Mouse (Mus musculus) hindbrain, embryonic 16.5 days (tissue): ENCODE data around the gene Cebpzos. TPM values are rescaled to one million over a fixed set of nuclear protein-coding genes. Genes with fewer than 3 reads are reported as not detected.

ENCODE experiments used
- ATAC-seq: fragments of 200-750 bp; cut with Nextera tagmentation; 2 replicates; pipeline ENCODE4 v1.8.0; 2017; ENCODE audit warnings: moderate TSS enrichment, moderate library complexity
- H3K27ac ChIP-seq: fragments of 300-500 bp; sonication (generic); 2 replicates; pipeline ENCODE4 v1.5.1; 2014; ENCODE audit warnings: low read depth, mild to moderate bottlenecking, control low read depth, low read length, moderate library complexity
- H3K27me3 ChIP-seq: fragments of 300-500 bp; sonication (generic); replicated peaks from 2 replicates; pipeline ENCODE4 v1.6.1; 2014; ENCODE audit warnings: low read length; ENCODE audit not compliant: control insufficient read depth, insufficient read depth
- H3K36me3 ChIP-seq: fragments of 300-500 bp; sonication (generic); 2 replicates; pipeline ENCODE4 v1.6.1; 2014; ENCODE audit warnings: mild to moderate bottlenecking, low read length, moderate library complexity, mixed read lengths; ENCODE audit not compliant: control insufficient read depth, insufficient read depth
- H3K4me1 ChIP-seq: fragments of 300-500 bp; sonication (generic); 2 replicates; pipeline ENCODE4 v1.6.1; 2014; ENCODE audit warnings: low read depth, low read length; ENCODE audit not compliant: control insufficient read depth, insufficient read depth
- H3K4me2 ChIP-seq: fragments of 300-500 bp; sonication (generic); 2 replicates; pipeline ENCODE4 v1.6.1; 2014; ENCODE audit warnings: mild to moderate bottlenecking, low read length, control low read depth, moderate library complexity
- H3K4me3 ChIP-seq: fragments of 300-500 bp; sonication (generic); 2 replicates; pipeline ENCODE4 v1.5.1; 2014; ENCODE audit warnings: mild to moderate bottlenecking, low read length, control low read depth, moderate library complexity
- H3K9ac ChIP-seq: fragments of 300-500 bp; sonication (generic); 2 replicates; pipeline ENCODE4 v1.6.1; 2014; ENCODE audit warnings: low read depth, mild to moderate bottlenecking, control low read depth, low read length, moderate library complexity
- H3K9me3 ChIP-seq: fragments of 300-500 bp; sonication (generic); 2 replicates; pipeline ENCODE4 v1.6.1; 2014; ENCODE audit warnings: mild to moderate bottlenecking, low read length, moderate library complexity; ENCODE audit not compliant: control insufficient read depth
- WGBS: fragments of 180-500 bp; shearing (Covaris S2); extraction: QIAGEN DNeasy Blood & Tissue Kit; methylation state at CpG from one replicate; pipeline ENCODE4 v1.1.7; 2014; 5-methylcytosine and 5-hydroxymethylcytosine counted together
- polyA plus RNA-seq: library from polyadenylated mRNA; unstranded; fragments of >200 nt; fragmentation: Nextera tagmentation; extraction: Ambion mirVana; gene quantifications from 2 replicates; pipeline ENCODE4 v1.2.1, GENCODE M21; 2015

Cebpzos gene
- polyA plus RNA-seq: 105 and 127 TPM in 2 replicates

DNA sequence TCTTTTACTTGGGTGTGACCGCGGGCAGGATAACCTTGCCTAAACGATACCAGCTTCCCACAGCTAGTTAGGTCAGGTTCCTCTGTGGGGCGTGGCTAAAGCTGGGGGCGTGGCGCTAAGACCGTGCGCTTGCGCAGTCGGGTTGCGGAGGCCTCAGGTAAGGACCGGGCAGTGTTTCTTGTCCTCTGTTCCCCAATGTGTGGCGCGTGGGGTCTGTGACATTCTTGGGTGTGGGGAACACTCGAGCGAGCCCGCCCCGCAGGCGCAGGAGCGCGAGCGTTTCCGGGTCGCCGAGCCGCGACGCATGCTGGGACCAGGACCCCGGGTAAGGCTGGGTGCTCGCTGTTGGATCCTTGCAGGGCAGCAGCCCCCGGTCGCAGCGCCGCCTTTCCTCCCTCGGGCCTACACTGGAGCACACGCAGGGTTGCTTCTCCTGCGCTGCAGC, at the start of gene Cebpzos:
Cebpzos (plus strand) TSS at position 132 of the 445 bp plus-strand sequence.
- under 1% methylated on average over 37 of the region's 37 CpGs for WGBS

DNA sequence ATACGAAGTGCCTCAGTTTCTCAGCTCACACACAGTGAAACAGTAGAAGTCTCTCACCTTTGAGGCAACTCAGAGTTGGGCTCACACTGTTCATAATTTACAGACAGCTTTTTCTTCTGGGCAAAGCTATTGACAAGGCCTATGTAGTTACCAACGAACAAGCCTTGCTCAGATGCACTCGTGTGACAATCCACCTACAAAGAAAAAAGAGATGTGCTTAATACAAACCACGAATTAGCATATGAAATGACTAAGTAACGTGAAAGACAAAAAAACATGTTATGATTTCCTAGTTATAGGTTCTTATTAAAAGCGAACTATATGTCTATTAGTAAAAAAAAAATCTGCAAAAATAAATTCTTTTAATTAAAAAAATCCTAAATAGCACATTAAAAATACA, 42.4 kb upstream of the Cebpzos start:
- Histone ChIP-seq H3K4me3 (no peak overlapping the region), H3K9me3 (no peaks in the 10 kb centered on the region), H3K27me3 (no peaks in the 10 kb centered on the region), H3K36me3 (no peaks in the 10 kb centered on the region), H3K9ac (no peak overlapping the region), H3K27ac (no peak overlapping the region), H3K4me1 (no peaks in the 10 kb centered on the region), H3K4me2 (no peak overlapping the region)
- ATAC-seq: no peak
- WGBS: 89% methylated on average over 6 of the region's 6 CpGs

More for the DNA sequence above, at the start of gene Cebpzos:
- ATAC-seq: peak; percentile 97
- H3K4me1 ChIP-seq: peaks cover 12% of the 10 kb centered on the region
- peak within 1 kb of the TSS; percentile 67 for H3K4me3 ChIP-seq
- no peaks in the 10 kb centered on the region for H3K9me3 ChIP-seq
- peak within 1 kb of the TSS; percentile 82 for H3K27ac ChIP-seq
- peaks cover 20% of the 10 kb centered on the region for H3K36me3 ChIP-seq
- peak within 1 kb of the TSS; percentile 82 for H3K9ac ChIP-seq
- H3K27me3 ChIP-seq: no peaks in the 10 kb centered on the region
- peak within 1 kb of the TSS; percentile 83 for H3K4me2 ChIP-seq

DNA sequence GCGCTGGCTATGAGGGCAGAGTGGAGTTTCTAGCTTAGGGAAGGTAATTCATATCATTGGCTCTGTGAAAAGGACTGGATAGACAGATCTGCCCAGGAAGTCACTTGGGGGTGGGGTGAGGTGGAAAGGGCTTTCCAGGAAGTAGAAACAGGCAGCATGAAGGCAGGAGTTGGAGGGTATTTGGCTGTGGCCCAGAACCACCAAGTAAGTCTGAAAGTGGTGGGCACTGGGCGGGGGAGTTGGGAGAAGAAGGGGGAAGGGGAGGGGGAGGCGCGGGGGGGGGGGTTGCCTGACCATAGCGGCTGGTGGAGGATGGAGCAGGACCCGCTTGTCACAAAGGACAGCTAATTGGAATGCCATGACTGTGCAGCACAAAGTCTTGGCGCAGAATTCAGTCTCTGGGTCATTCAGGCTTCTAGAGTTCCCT, 34.4 kb upstream of the Cebpzos start:
- ATAC-seq: peak; percentile 91
- peak overlapping the region; percentile 73 for H3K4me2 ChIP-seq
- WGBS: 17% methylated on average over 4 of the region's 7 CpGs
- H3K27me3 ChIP-seq: no peaks in the 10 kb centered on the region
- H3K9ac ChIP-seq: peak overlapping the region; percentile 57
- 0 out of 2 replicates have a peak overlapping the region, but pooled peaks have one; percentile 37 for H3K27ac ChIP-seq
- no peaks in the 10 kb centered on the region for H3K9me3 ChIP-seq
- no peaks in the 10 kb centered on the region for H3K36me3 ChIP-seq
- H3K4me3 ChIP-seq: peak overlapping the region; percentile 41
- H3K4me1 ChIP-seq: 0 out of 2 replicates have a peak, but pooled peaks cover 3% of the 10 kb centered on the region

DNA sequence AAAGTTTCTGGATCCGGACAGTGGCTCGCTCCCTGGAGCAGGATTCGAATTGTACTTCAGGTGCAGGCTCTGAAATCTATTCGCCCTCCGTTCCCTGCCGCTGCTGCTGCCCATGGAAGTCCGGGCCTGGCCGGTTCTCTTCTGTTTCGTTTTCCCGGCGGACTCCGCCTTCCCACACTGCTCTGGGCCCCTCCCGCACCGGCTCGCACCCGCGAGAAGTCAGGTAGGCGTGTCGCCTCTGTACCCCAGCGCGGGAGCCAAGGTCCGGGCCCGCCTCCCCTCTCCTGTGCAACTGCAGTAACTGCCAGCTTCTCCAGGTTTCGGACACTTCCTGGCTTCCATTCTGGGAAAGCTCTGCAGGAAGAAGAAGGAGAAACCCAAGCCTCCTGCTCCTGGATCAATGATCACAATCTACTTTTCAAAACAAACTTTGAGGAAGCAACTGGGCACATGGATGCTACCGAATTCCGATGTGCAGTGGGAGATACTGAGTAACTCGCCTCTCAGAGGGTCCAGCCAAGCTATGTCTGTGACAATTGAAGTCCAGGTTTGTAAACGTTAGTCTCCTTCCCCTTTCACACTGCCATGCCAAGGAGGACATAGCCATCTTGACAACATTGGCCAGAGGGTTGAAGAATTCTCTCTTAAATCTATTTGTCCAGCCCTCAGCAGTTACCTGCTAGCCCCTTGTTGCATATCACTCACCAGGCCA, 33.7 kb upstream of the Cebpzos start, which contains the start of gene Eif2ak2:
Eif2ak2 (minus strand) TSS at position 173 of the 712 bp plus-strand sequence.
- peak; percentile 94 for ATAC-seq
- Histone ChIP-seq H3K36me3 (no peaks in the 10 kb centered on the region), H3K27ac (0 out of 2 replicates have a peak within 1 kb of the TSS, but pooled peaks have one; percentile 37), H3K4me3 (peak within 1 kb of the TSS; percentile 41), H3K4me1 (0 out of 2 replicates have a peak, but pooled peaks cover 3% of the 10 kb centered on the region), H3K27me3 (no peaks in the 10 kb centered on the region), H3K9me3 (no peaks in the 10 kb centered on the region), H3K4me2 (peak within 1 kb of the TSS; percentile 73), H3K9ac (peak within 1 kb of the TSS; percentile 57)
- 2% methylated on average over 28 of the region's 28 CpGs for WGBS

DNA sequence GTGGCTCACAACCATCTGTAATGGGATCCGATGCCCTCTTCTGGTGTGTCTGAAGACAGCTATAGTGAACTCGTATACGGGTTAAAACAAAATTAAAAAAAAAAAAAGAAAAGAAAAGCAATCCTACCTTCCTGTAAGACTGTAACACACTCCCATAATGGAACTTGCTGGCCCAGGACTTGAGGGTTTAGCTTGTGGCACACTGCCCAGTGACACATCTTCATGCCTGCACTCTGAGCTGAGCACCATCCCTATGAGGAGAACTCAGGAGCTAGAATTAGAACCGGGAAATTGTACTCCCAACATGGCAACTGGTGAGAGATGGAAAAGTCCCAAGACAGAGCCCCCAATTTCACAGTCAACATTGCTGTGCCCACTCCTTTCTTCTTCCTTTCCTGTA, 33.0 kb upstream of the Cebpzos start:
- WGBS: 88% methylated on average over 4 of the region's 4 CpGs
- H3K9ac ChIP-seq: no peak overlapping the region
- no peaks in the 10 kb centered on the region for H3K27me3 ChIP-seq
- 0 out of 2 replicates have a peak, but pooled peaks cover 3% of the 10 kb centered on the region for H3K4me1 ChIP-seq
- H3K4me2 ChIP-seq: no peak overlapping the region
- H3K36me3 ChIP-seq: no peaks in the 10 kb centered on the region
- H3K4me3 ChIP-seq: no peak overlapping the region
- no peak overlapping the region for H3K27ac ChIP-seq
- ATAC-seq: no peak
- no peaks in the 10 kb centered on the region for H3K9me3 ChIP-seq

DNA sequence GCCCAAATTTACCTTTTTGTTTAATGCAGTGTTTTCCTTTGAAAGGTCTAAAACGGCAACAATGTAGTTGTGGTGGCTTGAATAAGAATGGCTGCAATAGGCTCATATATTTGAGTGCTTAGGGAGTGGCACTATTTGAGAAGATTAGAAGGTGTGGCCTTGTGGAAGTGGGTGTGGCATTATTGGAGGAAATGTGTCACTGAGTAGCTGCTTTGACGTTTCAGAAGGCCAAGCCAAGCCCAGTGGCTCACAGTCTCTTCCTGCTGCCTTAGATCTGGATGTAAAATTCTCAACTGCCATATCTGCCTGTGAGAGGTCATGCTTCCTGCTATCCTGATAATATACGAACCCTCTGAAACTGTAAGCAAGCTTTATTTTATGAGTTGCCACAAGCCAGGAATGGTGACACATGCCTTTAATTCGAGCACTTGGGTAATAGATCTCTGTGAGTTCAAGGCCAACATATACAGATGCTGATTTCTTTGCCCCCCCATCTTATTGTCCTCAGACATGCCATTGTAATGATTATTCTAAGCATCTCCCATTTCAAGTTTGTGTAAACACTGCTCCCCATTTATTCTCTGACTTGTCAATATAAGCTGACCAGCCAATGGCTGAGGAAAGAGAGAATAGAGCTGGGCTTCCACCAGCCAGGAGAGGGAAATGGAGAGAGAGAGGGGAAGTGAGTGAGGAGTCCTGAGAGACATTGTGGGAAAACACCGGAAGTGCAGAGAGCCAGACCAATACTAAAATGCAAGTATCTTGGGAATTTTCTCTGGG, 30.8 kb upstream of the Cebpzos start:
- WGBS: 87% methylated on average over 5 of the region's 5 CpGs
- ATAC-seq: no peak
- Histone ChIP-seq H3K4me3 (no peak overlapping the region), H3K9ac (no peak overlapping the region), H3K4me1 (0 out of 2 replicates have a peak, but pooled peaks cover 3% of the 10 kb centered on the region), H3K9me3 (no peaks in the 10 kb centered on the region), H3K27me3 (no peaks in the 10 kb centered on the region), H3K36me3 (no peaks in the 10 kb centered on the region), H3K4me2 (no peak overlapping the region), H3K27ac (no peak overlapping the region)

DNA sequence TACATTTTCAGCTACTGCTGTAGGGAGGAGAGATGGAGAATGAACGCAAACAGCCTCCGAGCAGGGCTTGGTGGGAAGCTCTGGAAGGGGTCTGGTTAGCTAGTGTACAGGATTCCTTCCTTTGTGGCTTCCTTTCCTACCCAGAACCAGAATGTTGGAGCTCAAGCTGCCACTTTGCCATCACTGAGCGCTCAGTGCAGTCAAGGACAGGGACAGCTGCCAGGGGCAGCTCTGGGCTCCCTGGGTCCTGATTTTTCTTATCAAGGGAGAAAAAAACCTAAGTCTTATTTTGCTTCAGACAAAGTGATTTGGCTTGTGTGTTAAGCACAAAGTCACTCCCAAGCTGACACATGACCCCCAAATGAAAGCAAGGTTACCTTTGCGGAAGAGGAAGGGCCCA, 27.7 kb upstream of the Cebpzos start:
- Histone ChIP-seq H3K27ac (no peak overlapping the region), H3K36me3 (no peaks in the 10 kb centered on the region), H3K27me3 (no peaks in the 10 kb centered on the region), H3K9ac (no peak overlapping the region), H3K4me2 (no peak overlapping the region), H3K4me1 (no peaks in the 10 kb centered on the region), H3K4me3 (no peak overlapping the region), H3K9me3 (no peaks in the 10 kb centered on the region)
- WGBS: 82% methylated on average over 4 of the region's 4 CpGs
- ATAC-seq: no peak

DNA sequence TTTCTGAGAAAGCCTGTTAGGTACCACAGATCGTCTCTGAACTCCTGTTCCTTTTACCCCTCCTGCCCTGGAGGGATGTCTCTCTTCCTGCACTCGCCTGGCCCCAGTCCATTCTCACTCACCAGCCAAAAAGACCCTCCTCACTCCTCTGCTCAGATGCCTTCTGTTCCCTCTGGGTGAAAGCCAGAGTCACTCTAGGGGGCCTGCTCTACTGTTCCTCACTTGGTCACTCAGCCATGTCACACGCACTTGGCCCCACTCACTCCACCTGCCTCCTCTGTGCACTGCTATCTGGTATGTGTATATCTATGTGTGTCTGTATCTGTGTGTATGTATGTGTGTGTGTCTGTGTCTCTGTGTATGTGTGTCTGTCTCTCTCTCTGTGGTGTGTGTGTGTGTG, 27.1 kb upstream of the Cebpzos start:
- peak; percentile 93 for ATAC-seq
- Histone ChIP-seq H3K9me3 (no peaks in the 10 kb centered on the region), H3K36me3 (no peaks in the 10 kb centered on the region), H3K9ac (no peak overlapping the region), H3K27ac (no peak overlapping the region), H3K4me1 (no peaks in the 10 kb centered on the region), H3K4me2 (no peak overlapping the region), H3K27me3 (no peaks in the 10 kb centered on the region), H3K4me3 (no peak overlapping the region)
- WGBS: 36% methylated on average over 3 of the region's 3 CpGs

DNA sequence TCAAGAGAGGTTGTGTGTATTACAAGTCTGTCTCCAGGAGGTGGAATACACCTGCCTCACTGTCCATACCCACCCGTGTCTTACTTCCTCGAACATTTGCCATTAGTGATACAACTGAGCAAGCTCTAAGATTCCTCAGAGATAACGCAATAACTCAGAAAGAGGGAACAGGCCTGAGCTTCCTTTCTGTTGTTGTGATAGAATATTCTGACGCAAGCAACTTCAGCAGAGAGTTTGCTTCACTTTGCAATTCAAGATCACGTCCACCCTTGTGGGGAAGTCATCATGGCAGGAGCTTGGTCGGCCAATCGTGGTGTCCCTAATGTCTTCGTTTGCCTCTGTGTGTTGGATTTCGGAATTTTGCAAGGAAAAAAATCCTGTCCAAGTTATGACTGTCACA, 25.3 kb upstream of the Cebpzos start:
- Histone ChIP-seq H3K36me3 (no peaks in the 10 kb centered on the region), H3K4me2 (no peak overlapping the region), H3K9me3 (no peaks in the 10 kb centered on the region), H3K4me1 (no peaks in the 10 kb centered on the region), H3K27ac (no peak overlapping the region), H3K27me3 (no peaks in the 10 kb centered on the region), H3K4me3 (no peak overlapping the region), H3K9ac (no peak overlapping the region)
- 89% methylated on average over 9 of the region's 9 CpGs for WGBS
- no peak for ATAC-seq
